Mouse (Mus musculus): ENCODE measurements around the gene Inip. TPM values are rescaled to one million over a fixed set of nuclear protein-coding genes. Genes with fewer than 3 reads are reported as not detected.
A peak's percentile ranks its signal among the peaks of the same experiment; 100 is the strongest.

The Inip gene
- polyA plus RNA-seq, 1 experiment from 2014 or later, result 64.6 TPM

- no peaks in the 10 kb centered on the region for H3K36me3 ChIP-seq (ENCODE audit: control insufficient read depth, insufficient read depth, low read length)
- under 1% methylated on average over 55 of the region's 58 CpGs for WGBS
- no peaks in the 10 kb centered on the region for H3K9me3 ChIP-seq (ENCODE audit: control insufficient read depth, low read length)
- peak; percentile 72 for ATAC-seq (ENCODE audit: low FRiP score, low TSS enrichment)
- peak overlapping the region; percentile 86 for H3K9ac ChIP-seq (replicated peaks; ENCODE audit: low read length)
- peak overlapping the region; percentile 82 for H3K27ac ChIP-seq (replicated peaks; ENCODE audit: low read depth, low read length)
- no peaks in the 10 kb centered on the region for H3K27me3 ChIP-seq (ENCODE audit: control insufficient read depth, insufficient read depth, low read length)
- H3K4me2 ChIP-seq (ENCODE audit: low read length), result peak overlapping the region; percentile 95
- H3K4me3 ChIP-seq (replicated peaks; ENCODE audit: low read depth, low read length), result peak overlapping the region; percentile 90
- peak; percentile 58 for DNase-seq
- peaks cover 14% of the 10 kb centered on the region; the same call in 1 of the 2 replicates for H3K4me1 ChIP-seq (ENCODE audit: control insufficient read depth, insufficient read depth, low read length)
These were observed 4.8 kb upstream of the Inip start for GRCm38 (mm10) chr4:59805968-59806878.

DNA sequence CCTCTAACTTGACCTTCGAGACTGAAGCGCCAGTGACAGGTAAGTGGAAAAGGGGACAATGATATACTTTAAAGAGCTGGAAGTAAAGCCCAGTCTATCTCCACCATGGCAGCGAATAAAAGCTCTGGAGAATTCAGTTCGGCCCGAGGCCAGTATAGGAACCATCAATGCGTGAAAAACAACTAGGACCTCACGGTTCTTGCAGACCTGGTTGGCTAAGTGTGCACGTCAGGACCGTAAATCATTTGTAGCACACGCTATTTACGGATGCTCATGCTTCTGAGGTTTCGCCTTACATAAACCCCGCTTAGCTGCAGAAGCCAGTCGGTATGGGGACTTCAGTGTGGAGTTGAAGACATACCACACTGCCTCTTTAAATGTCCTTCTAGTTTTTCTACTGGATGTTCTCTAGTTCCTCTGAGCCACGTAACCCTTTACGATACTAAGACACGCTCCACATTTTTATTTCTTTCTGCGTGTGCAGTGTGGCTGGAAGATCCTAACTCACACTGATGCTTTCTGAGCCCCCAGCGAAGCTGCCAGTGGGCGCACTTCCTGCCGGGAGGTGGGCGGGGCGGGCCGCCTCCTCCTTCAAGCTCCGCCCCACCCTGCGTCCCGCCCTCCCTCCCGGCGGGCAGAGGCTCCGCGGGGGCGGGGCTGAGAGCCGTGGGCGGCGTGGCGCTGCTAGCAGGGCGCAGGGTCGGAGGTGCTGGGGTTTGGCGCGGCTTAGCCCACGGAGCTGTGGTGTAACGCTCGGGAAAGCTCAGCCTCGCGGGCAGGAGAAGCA lies 4.0 kb upstream of the Inip start, which contains the start of gene Snx30:
TSS of gene Snx30 (plus strand) at position 660 of the 787 bp plus-strand sequence.
- peaks cover 14% of the 10 kb centered on the region; the same call in 1 of the 2 replicates for H3K4me1 ChIP-seq (ENCODE audit: control insufficient read depth, insufficient read depth, low read length)
- H3K27ac ChIP-seq (replicated peaks; ENCODE audit: low read depth, low read length), result peak within 1 kb of the TSS; percentile 82
- no peaks in the 10 kb centered on the region for H3K27me3 ChIP-seq (ENCODE audit: control insufficient read depth, insufficient read depth, low read length)
- peak; percentile 96 for DNase-seq
- 3% methylated on average over 45 of the region's 45 CpGs for WGBS
- H3K9ac ChIP-seq (replicated peaks; ENCODE audit: low read length), result peak within 1 kb of the TSS; percentile 86
- peak; percentile 93 for ATAC-seq (ENCODE audit: low FRiP score, low TSS enrichment)
- no peaks in the 10 kb centered on the region for H3K9me3 ChIP-seq (ENCODE audit: control insufficient read depth, low read length)
- peak within 1 kb of the TSS; percentile 95 for H3K4me2 ChIP-seq (ENCODE audit: low read length)
- H3K4me3 ChIP-seq (replicated peaks; ENCODE audit: low read depth, low read length), result peak within 1 kb of the TSS; percentile 90
- no peaks in the 10 kb centered on the region for H3K36me3 ChIP-seq (ENCODE audit: control insufficient read depth, insufficient read depth, low read length)

DNA sequence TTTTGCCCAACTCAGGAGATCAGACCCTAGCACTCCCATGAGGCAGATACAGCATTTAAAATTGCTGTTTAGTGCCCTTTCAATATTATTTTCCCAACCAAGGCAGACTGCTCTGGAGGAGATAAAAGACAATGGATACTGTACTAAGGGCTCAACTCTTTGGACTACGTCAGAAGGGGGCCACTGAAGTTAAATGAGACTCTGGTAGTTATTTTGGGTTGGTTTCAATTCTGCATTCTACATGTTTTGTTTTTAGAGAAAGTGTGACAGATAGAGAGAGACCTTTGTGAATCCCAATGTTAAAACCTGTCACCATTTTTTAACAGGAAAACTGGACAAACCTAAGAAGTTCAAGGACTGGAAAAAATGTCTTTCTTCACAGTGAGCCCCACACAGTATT lies 3.4 kb upstream of the Inip start:
- WGBS, result 76% methylated on average over 1 of the region's 1 CpGs
- peak overlapping the region; percentile 90 for H3K4me3 ChIP-seq (replicated peaks; ENCODE audit: low read depth, low read length)
- no peaks in the 10 kb centered on the region for H3K27me3 ChIP-seq (ENCODE audit: control insufficient read depth, insufficient read depth, low read length)
- no peaks in the 10 kb centered on the region for H3K9me3 ChIP-seq (ENCODE audit: control insufficient read depth, low read length)
- no peak overlapping the region for H3K27ac ChIP-seq (replicated peaks; ENCODE audit: low read depth, low read length)
- peak overlapping the region; percentile 86; the same call in 1 of the 2 replicates for H3K9ac ChIP-seq (replicated peaks; ENCODE audit: low read length)
- H3K4me1 ChIP-seq (ENCODE audit: control insufficient read depth, insufficient read depth, low read length), result peaks cover 14% of the 10 kb centered on the region; the same call in 1 of the 2 replicates
- no peaks in the 10 kb centered on the region for H3K36me3 ChIP-seq (ENCODE audit: control insufficient read depth, insufficient read depth, low read length)
- H3K4me2 ChIP-seq (ENCODE audit: low read length), result peak overlapping the region; percentile 95
- DNase-seq, result no peak
- ATAC-seq (ENCODE audit: low FRiP score, low TSS enrichment), result no peak

GRCm38 (mm10) chr4:59803358-59803757 lies 2.0 kb upstream of the Inip start:
- Histone ChIP-seq H3K9me3 (ENCODE audit: control insufficient read depth, low read length) (no peaks in the 10 kb centered on the region), H3K4me3 (replicated peaks; ENCODE audit: low read depth, low read length) (no peak overlapping the region), H3K9ac (replicated peaks; ENCODE audit: low read length) (no peak overlapping the region), H3K27ac (replicated peaks; ENCODE audit: low read depth, low read length) (no peak overlapping the region), H3K36me3 (ENCODE audit: control insufficient read depth, insufficient read depth, low read length) (no peaks in the 10 kb centered on the region), H3K27me3 (ENCODE audit: control insufficient read depth, insufficient read depth, low read length) (no peaks in the 10 kb centered on the region), H3K4me2 (ENCODE audit: low read length) (no peak overlapping the region), H3K4me1 (ENCODE audit: control insufficient read depth, insufficient read depth, low read length) (peaks cover 14% of the 10 kb centered on the region; the same call in 1 of the 2 replicates)
- no peak for ATAC-seq (ENCODE audit: low FRiP score, low TSS enrichment)
- 80% methylated on average over 5 of the region's 5 CpGs for WGBS
- DNase-seq, result no peak

DNA sequence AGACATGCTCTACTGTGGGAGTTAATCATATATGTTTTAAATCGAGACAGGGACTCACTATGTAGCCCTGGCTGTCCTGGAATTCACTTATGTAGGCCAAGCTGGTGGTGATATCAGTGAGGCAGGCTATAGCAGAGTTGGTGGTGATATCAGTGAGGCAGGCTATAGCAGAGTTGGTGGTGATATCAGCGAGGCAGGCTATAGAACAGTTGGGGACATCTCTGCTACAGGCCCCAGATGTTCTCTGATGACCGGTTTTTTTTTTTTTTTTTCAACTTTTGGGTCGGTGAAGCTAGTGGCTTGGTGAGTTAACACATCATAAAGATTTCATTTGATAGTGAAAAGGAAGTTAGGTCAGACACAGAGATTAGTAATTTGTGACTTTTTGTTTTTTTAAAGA lies 1.4 kb upstream of the Inip start:
- no peak overlapping the region for H3K4me3 ChIP-seq (replicated peaks; ENCODE audit: low read depth, low read length)
- H3K27ac ChIP-seq (replicated peaks; ENCODE audit: low read depth, low read length), result no peak overlapping the region
- no peaks in the 10 kb centered on the region for H3K27me3 ChIP-seq (ENCODE audit: control insufficient read depth, insufficient read depth, low read length)
- H3K9me3 ChIP-seq (ENCODE audit: control insufficient read depth, low read length), result no peaks in the 10 kb centered on the region
- WGBS, result 80% methylated on average over 4 of the region's 4 CpGs
- no peak overlapping the region for H3K9ac ChIP-seq (replicated peaks; ENCODE audit: low read length)
- no peak overlapping the region for H3K4me2 ChIP-seq (ENCODE audit: low read length)
- peaks cover 12% of the 10 kb centered on the region; the same call in 1 of the 2 replicates for H3K4me1 ChIP-seq (ENCODE audit: control insufficient read depth, insufficient read depth, low read length)
- ATAC-seq (ENCODE audit: low FRiP score, low TSS enrichment) (no peak), DNase-seq (no peak)
- no peaks in the 10 kb centered on the region for H3K36me3 ChIP-seq (ENCODE audit: control insufficient read depth, insufficient read depth, low read length)

GRCm38 (mm10) chr4:59802107-59802506 lies 718 bp upstream of the Inip start:
- ATAC-seq (ENCODE audit: low FRiP score, low TSS enrichment), result no peak
- Histone ChIP-seq H3K4me3 (replicated peaks; ENCODE audit: low read depth, low read length) (no peak overlapping the region), H3K9ac (replicated peaks; ENCODE audit: low read length) (no peak overlapping the region), H3K27ac (replicated peaks; ENCODE audit: low read depth, low read length) (no peak overlapping the region), H3K27me3 (ENCODE audit: control insufficient read depth, insufficient read depth, low read length) (no peaks in the 10 kb centered on the region), H3K4me1 (ENCODE audit: control insufficient read depth, insufficient read depth, low read length) (0 out of 2 replicates have a peak, but pooled peaks cover 6% of the 10 kb centered on the region), H3K4me2 (ENCODE audit: low read length) (no peak overlapping the region), H3K36me3 (ENCODE audit: control insufficient read depth, insufficient read depth, low read length) (no peaks in the 10 kb centered on the region), H3K9me3 (ENCODE audit: control insufficient read depth, low read length) (no peaks in the 10 kb centered on the region)
- DNase-seq, result no peak
- WGBS, result 78% methylated on average over 6 of the region's 6 CpGs

- no peak for DNase-seq
- no peaks in the 10 kb centered on the region for H3K9me3 ChIP-seq (ENCODE audit: control insufficient read depth, low read length)
- no peak for ATAC-seq (ENCODE audit: low FRiP score, low TSS enrichment)
- H3K4me3 ChIP-seq (replicated peaks; ENCODE audit: low read depth, low read length), result no peak overlapping the region
- H3K36me3 ChIP-seq (ENCODE audit: control insufficient read depth, insufficient read depth, low read length), result no peaks in the 10 kb centered on the region
- no peaks in the 10 kb centered on the region for H3K27me3 ChIP-seq (ENCODE audit: control insufficient read depth, insufficient read depth, low read length)
- no peak overlapping the region for H3K27ac ChIP-seq (replicated peaks; ENCODE audit: low read depth, low read length)
- H3K4me2 ChIP-seq (ENCODE audit: low read length), result no peak overlapping the region
- WGBS, result 79% methylated on average over 5 of the region's 5 CpGs
- H3K4me1 ChIP-seq (ENCODE audit: control insufficient read depth, insufficient read depth, low read length), result no peaks in the 10 kb centered on the region
- no peak overlapping the region for H3K9ac ChIP-seq (replicated peaks; ENCODE audit: low read length)
These were observed 1.2 kb downstream of the Inip start for GRCm38 (mm10) chr4:59800181-59800580.

GRCm38 (mm10) chr4:59795788-59796455 lies 5.5 kb downstream of the Inip start:
- no peaks in the 10 kb centered on the region for H3K27me3 ChIP-seq (ENCODE audit: control insufficient read depth, insufficient read depth, low read length)
- DNase-seq, result no peak

More at GRCm38 (mm10) chr4:59795788-59796455, 5.5 kb downstream of the Inip start:
- H3K4me2 ChIP-seq (ENCODE audit: low read length), result no peak overlapping the region
- no peaks in the 10 kb centered on the region for H3K9me3 ChIP-seq (ENCODE audit: control insufficient read depth, low read length)
- no peak overlapping the region for H3K9ac ChIP-seq (replicated peaks; ENCODE audit: low read length)
- no peaks in the 10 kb centered on the region for H3K36me3 ChIP-seq (ENCODE audit: control insufficient read depth, insufficient read depth, low read length)
- ATAC-seq (ENCODE audit: low FRiP score, low TSS enrichment), result no peak
- H3K4me1 ChIP-seq (ENCODE audit: control insufficient read depth, insufficient read depth, low read length), result no peaks in the 10 kb centered on the region
- 85% methylated on average over 2 of the region's 2 CpGs for WGBS
- H3K4me3 ChIP-seq (replicated peaks; ENCODE audit: low read depth, low read length), result no peak overlapping the region
- no peak overlapping the region for H3K27ac ChIP-seq (replicated peaks; ENCODE audit: low read depth, low read length)

All from midbrain, embryonic 14.5 days (tissue).